Mouse (Mus musculus): ENCODE measurements around the gene Adgrl2.

Adgrl2 gene

DNA sequence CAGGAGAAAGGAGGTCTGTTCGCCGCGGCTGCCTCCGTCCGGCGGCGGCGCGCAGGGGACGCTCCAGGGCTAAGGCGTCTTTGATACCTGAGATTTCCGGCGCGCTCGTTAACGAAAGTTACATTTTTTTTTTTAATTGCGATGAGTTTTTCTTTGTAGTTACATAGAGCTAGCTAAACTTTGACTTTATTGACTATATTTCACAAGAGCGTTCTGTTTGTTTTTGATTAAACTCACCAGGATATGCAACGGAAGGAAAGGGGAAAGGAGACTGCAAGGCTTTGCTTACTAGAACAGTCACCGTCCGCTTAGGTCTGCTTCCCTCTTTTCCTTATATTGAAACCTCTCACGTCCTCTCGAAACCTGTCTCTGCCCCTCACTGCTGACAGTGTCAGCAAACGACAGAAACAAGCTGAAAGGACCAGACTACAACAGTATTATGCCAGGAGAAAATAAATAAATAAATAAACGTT is at the start of gene Adgrl2:
Adgrl2 (minus strand) TSS at position 25 of the 473 bp plus-strand sequence.
- in situ Hi-C loops (cut with MboI; ENCODE audit: unreplicated experiment in 2 of 2) = no loop called here

DNA sequence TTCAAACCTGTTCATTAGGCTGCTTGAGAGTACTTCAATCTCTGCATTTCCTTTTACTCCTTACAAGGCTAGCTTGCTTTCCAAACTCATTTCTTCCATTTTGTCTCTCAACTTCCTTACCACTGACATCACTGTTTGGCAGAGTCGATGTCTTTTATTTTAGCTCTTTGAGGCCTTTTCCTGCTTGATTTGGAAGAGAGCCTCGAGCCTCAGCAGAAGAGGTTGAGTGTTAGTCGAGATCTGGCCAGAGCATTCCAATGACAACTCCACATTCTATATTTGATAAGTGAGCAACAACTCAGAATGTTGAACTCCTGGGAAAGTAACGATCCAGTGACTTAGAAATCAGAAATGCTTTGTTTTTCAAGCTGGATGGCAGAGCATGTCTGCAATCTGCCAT is 48.4 kb upstream of the Adgrl2 start:
- in situ Hi-C loops (cut with MboI; ENCODE audit: unreplicated experiment in 2 of 2) = no loop called here

DNA sequence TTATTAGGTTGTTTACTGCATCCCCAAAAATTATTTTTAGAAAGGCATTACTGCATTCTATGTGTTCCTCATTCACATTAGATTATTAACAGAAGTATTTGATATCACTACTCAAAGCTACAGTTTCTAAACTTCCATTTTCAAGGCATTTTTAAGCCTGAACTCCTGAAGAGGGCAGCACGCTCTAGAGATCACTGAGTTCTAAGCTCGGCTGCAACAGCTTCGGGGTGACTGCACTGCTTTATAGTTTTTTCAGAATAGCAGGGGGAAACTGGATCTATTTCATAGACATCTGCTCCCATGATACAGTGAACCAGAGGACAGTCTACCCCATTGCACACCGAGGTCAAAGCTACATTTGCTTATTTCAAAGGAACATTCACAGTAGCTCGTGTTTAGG is 29.6 kb upstream of the Adgrl2 start:
- in situ Hi-C loops (cut with MboI; ENCODE audit: unreplicated experiment in 2 of 2) = no loop called here

DNA sequence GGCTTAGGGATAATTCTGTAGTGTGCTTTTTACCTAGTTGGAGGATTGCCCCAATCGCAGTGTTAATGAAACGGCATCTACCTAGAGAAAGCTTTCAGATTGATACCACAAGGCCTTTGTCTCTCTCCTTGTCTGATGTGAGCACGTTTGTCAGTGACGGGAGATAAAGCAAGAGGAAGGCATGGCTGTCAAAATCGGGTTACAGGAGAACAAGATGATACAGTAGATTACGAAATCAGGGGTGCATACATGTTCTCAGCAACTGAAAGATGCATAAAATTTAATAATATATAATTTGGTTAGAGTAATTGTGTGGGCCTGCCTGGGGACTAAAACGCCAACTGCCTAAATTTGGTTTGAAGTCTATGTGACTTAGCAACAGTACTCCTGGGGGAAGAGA is 19.0 kb upstream of the Adgrl2 start:
- in situ Hi-C loops (cut with MboI; ENCODE audit: unreplicated experiment in 2 of 2) = no loop called here

DNA sequence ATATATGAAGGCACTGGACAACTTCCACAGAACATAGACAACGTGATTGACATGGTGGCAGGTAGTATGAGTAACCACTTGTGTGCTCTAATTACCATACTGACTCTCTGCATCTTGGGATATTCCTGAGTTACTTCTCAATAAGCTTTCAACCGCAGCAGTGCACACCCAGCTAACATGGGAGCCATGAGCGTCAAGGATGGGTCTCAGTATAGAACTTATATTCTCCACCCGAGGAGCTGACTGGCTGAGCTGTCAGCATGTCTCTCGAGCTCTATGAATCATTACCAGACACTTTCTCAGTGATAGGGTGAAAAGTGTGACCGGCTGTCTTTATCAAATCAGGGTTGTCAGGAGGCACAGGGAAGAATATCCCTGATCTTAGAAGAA is 18.3 kb upstream of the Adgrl2 start:
- in situ Hi-C loops (cut with MboI; ENCODE audit: unreplicated experiment in 2 of 2) = no loop called here

DNA sequence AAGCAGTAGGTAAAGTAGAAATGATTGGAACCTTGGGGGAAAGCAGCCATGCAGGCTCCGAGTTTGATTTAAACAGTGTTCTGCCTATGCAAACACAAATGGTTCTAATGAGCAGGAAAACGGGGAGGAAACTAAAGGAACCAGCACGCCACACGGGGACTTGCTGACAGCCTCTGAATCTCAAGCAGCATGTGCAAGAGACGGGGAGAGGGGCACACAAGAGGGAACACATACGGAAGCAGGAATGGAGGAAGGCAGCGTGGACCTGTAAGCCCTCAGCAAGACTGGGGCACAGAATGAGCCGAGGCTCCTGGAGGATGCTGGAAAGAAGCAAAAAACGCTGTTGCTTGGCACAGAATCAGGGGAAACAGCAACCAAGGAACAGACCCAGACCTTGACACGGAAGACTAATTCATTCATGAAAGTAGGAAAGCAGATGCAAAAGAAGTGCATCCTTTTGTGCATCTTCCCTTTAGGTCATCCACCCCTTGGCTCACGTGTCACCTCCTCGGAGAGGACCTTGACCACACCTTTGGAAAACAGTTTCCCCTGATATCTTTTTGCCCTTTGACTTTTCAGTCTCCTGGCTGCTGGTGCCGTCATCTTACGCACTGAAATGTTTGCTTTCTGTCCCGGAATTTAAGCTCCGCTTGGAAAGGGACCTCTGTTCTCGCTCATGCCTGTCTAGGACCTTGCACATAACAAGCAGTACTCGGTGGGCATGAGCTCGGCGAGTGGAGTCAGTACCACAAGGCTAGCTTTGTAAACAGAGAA is 17.7 kb upstream of the Adgrl2 start:
- in situ Hi-C loops (cut with MboI; ENCODE audit: unreplicated experiment in 2 of 2) = no loop called here

DNA sequence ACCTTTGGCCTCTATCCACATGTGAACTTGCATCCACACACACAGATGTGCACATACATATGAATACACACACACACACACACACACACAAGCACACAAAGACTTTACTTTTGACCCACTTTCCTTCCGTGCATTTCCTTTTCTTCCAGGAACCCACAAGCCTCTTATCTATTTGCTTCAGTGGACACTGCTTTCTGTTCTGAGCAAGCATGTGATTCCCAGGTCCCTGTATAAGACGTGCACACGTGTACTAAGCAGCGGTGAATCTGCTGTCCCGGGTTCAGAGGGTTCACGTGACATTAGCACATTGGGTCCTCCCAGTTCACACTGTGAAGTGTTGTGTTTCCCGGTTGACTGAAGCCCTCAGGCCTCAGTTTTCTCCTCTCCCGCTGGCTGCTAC is 11.0 kb upstream of the Adgrl2 start:
- in situ Hi-C loops (cut with MboI; ENCODE audit: unreplicated experiment in 2 of 2) = no loop called here

DNA sequence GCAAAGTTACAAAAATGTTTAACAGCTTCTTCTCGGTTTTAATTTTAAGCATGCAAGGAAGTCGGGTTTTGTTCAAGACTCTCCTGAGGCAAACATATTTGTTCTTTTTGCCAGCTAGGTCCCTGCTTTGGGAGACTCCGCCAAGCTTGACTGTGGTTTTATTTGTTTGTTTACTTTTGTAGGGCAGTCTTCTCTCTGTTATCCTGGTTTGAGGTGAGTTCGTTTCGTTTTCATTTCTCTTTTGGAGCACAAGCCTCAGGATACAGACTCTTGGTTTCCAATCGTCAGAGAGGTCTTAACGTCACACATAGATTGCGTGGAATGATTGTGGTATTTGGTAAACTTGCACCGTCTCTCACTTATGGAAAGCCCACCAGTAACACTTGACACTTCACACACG is 8.3 kb upstream of the Adgrl2 start:
- in situ Hi-C loops (cut with MboI; ENCODE audit: unreplicated experiment in 2 of 2) = no loop called here

DNA sequence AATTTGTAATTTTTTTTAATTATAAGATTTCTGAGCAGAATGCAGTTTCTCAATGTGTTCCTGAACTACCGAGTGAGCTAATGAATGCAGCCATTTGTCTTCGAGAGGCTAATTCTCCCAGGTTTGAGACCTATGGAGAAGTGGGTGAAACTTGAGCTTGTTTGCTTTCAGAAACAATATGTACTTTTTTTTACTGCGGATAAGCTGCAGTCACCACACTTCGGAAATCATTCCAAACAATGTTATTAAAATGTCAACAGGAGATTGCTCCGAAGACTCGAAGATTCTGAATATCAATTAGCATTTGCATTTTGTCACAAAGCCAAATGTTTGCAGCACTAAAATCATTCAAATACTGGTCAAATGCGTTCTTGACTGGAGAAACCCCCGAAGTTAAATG is 701 bp upstream of the Adgrl2 start:
- in situ Hi-C loops (cut with MboI; ENCODE audit: unreplicated experiment in 2 of 2) = no loop called here

DNA sequence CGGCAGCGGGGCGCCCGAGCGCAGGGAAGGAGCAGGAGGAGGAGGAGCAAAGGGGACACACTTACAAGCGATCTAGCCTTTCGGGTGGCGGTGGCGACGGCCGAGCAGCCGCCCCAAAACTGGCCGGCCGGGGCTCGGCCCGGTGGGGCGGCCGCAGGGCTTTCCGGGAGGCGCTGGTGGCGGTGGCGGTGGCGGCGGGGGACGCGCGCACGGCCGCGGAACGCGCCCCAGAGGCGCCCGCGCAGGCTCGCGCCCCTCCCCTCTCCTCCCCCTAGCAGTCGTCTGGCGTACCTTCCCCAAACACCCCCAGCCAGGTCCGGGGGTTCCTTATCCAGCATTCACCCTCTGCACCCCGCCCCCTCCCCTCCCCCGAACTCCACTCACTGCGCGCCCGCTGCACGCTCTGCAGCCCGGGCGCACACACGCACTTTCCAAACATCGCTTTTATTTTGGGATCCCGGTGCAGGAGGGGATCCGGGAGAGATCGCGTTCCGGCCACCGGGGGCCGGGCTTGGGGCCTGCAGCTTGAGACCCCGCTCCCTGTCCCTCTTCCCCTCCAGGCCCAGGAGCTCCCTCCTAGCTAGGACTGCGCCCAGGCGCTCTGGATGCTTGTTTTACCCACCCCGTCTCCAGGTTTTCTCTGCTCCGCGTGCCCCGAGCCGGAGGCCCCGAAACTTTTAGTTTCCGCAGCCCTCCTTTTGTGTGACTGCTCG is 381 bp downstream of the Adgrl2 start:
- in situ Hi-C loops (cut with MboI; ENCODE audit: unreplicated experiment in 2 of 2) = loop anchor here in 1 of 2 experiments (10.0 kb wide), 4 partner anchors 125 to 745 kb away; no protein-coding TSS in a partner anchor

DNA sequence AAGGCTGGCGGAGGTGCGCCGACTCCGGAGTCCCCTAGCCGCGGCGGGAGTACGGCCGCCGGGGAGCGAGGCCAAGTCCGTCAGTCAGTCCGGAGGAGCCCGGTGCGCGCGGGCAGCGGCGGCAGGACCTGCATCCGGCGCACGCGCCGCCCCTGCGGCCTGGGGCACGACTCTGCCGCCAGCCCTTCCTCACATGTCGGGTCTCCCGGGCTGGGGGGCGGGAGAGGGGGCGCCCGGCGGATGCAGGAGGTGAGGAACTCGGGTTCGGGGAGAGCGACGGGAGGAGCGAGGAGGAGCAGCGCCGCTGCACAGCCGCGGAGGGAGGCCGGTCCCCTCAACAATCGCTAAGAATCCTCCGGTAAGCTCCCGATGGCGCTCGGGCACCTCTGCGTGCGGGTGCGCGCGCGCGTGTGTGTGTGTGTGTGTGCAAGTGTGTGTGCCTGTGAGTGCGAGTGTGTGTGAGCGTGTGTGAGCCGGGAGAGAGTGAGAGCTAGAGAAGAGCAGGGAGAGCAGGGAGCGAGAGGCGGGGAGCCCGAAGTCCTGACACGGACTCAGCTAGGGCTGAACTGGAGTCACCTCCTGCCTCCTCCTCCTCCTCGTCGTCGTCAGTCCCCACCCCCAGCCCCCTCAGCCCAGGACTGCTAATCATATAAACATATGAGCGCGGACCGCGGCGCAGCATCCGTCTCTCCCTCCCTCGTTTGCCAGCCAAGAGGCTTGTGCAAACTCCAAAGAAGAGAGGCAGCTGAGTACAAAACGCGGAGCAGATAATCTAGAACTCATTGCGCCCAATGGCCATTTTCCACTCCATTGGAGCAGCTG is 1.1 kb downstream of the Adgrl2 start:
- in situ Hi-C loops (cut with MboI; ENCODE audit: unreplicated experiment in 2 of 2) = loop anchor here in 1 of 2 experiments (10.0 kb wide), 4 partner anchors 124 to 744 kb away; no protein-coding TSS in a partner anchor

DNA sequence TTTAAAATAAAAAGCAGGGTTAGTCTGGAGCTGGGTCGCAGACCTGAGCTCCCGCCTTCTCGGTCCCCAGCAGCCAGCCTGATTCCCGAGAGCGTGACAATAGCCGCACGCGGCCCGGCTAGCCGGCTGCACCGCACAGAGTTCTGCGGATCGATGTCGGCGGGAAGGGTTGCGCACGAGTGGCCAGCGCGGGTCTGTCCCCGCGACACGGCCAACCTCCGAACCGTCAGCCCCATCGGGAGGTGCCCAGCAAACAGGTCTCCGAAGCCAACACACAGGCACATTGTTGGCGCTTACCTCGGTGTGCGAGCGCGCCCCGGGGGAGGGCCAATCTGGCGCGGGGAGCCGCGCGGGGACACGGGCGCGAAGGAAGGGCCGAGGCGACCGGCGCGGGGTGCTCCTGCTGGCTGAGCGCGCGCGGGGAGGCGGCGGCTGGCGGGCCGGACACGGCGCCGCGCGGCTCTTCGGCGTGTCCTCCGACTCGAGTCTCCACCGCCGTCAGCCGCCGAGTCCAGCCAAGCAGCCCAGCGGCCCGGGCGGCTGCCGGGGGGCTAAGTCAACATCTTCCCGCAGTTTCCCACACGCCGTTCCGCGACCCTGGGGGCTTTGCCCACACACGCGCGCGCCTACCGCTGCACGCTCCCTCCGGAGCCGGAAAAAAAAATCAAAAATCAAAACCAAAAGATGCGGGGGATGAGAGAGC is 1.9 kb downstream of the Adgrl2 start:
- in situ Hi-C loops (cut with MboI; ENCODE audit: unreplicated experiment in 2 of 2) = loop anchor here in 1 of 2 experiments (10.0 kb wide), 4 partner anchors 124 to 744 kb away; no protein-coding TSS in a partner anchor

DNA sequence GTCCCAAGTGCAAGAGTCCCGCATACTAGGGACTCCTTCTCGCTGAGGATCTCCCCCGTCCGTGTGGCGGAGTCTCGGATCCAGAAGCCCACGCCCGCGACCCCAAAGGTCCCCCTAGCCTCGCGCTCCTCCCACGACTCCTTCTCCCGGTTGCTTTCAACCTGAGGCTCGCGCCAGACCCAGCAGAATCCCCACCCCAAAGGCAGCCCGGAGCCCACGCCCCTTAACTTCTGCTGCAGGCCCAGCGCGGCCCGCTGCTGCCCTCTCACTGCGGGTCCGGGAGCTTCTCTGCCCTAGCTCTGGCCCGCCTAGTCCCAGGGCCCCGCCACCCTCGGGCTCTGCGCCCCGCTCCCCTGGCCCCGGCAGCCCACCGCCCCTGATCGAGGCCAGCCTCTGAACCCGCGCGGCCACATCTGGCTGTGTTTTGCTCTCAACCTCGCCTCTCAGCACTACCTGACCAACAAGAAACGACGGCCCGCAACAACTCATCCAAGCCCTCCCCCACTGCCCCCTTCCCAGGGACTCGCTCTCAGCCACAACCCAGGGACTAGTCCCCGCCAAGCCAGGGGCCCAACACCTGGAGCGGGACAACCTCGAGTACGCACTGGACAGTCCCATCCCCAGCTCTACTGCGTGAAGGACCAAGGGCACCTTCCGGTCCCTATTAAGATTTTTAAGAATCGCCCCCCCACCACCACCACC is 2.6 kb downstream of the Adgrl2 start:
- in situ Hi-C loops (cut with MboI; ENCODE audit: unreplicated experiment in 2 of 2) = loop anchor here in 1 of 2 experiments (10.0 kb wide), 4 partner anchors 123 to 743 kb away; no protein-coding TSS in a partner anchor

DNA sequence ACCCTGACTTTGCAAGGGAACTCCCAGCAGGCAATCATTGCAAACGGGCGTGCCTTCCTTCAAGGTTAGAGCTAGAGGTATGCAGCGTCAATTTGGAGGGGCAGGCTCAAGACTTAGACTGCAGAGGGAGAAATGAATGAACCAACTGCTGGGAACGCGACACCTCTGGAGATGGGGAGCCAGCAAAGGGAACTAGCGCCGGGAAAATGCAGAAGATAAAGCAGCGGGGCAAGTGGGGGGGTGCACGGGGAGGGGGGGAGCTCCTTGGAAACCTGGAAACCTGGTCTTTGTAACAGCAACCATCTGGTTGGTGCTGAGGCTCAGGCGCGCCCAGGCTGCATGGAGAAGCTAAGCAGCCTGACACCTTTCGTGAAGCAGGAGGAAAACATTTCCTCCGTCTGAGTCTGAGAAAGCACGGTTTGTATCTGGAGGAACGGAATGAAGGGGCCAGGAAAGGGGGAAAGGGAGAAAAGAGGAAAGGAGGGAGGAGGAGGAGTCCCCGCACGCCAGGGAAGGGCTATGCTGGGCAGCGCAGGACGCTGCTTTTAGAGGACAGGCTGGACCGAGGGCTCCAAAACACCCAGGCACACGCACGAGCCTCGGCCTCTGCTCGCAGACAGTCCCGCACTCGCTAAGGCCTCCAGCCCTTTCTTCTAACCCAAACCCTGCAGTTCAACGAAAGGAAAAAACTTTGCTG is 3.3 kb downstream of the Adgrl2 start:
- in situ Hi-C loops (cut with MboI; ENCODE audit: unreplicated experiment in 2 of 2) = loop anchor here in 1 of 2 experiments (10.0 kb wide), 4 partner anchors 122 to 742 kb away; no protein-coding TSS in a partner anchor

DNA sequence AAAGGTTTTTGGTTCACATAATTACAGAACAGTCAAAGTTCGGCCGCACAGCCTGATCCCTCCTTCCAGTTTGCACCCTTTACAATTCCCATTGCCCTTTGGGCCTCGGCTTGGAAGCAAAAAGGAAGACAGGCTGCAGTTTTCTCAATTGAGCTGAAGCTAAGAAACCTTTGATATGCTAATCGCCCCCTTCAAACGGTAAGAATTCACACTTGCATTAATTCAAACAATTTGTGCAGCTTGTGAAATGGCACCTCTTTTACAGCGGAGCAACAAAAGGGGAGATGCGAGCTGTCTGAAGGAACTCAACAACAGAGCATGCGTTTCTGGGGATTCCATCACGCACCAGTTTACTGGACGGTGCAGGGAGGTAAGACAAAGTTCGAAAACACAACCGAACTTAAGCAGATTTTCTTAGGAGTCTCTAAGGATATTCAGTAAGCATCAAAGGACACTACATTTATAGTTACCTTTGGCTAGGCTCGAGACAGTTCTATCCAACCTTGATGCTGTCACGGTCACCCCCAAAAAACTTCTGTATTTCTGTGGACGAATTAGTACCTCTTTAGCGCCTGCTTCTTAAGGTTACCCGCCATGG is 4.0 kb downstream of the Adgrl2 start:
- in situ Hi-C loops (cut with MboI; ENCODE audit: unreplicated experiment in 2 of 2) = loop anchor here in 1 of 2 experiments (10.0 kb wide), 4 partner anchors 122 to 742 kb away; no protein-coding TSS in a partner anchor

DNA sequence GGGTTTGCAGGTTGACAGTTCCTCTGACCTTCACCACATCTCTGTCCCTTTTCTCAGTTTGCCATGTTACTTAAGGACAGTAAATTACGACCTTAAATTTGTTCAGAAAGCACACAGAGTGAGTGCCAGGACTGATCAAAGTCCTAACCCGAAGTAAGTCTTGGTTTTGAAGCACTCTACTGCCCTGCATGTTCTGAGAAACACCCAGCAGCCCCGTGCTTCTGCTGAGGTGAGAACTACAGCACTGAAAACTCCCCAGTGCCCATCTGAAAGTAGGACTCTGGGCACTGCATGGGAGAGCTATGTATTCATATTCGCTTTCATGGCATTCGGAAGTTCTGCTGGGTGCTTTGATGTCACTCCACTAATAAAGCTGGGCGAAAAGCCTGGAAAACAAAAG is 6.0 kb downstream of the Adgrl2 start:
- in situ Hi-C loops (cut with MboI; ENCODE audit: unreplicated experiment in 2 of 2) = loop anchor here in 1 of 2 experiments (10.0 kb wide), 4 partner anchors 120 to 740 kb away; no protein-coding TSS in a partner anchor

DNA sequence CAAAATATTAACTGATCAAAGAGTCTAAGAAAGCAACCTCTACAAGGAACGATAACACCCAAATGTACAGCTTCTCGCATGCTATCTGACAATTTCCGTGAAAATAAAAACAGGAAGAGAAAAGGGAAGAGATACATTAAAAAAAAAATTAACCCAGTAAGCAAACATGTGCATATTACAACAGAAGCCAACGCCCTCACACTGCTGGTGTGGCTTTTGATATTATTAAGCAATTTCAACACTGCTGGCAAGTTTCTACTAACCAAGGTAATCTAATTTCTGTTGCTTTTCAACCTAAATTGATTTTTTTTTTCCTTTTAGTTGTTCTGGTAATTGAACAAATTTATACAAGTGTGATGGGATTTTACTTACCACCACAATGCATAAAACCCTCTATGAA is 8.0 kb downstream of the Adgrl2 start:
- in situ Hi-C loops (cut with MboI; ENCODE audit: unreplicated experiment in 2 of 2) = loop anchor here in 1 of 2 experiments (10.0 kb wide), 4 partner anchors 118 to 738 kb away; no protein-coding TSS in a partner anchor

DNA sequence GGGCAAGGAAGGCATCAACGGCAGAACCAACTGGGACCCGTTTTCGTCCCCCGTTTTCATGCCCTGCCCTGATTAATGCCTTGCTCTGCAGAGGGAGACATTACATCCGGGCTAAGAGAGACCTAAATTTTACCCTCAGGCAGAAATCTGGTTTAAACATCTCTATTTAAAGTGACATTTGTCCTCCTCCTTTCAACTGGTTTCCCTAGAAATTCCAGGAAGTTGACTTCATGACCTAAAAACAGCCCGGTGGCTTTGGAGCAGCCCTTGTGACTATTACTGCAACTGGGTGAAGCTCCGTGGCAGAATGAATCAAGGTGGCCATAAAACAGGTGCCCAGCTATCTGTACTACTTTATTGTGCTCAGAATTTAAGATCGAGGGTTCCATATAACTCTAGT is 8.6 kb downstream of the Adgrl2 start:
- in situ Hi-C loops (cut with MboI; ENCODE audit: unreplicated experiment in 2 of 2) = loop anchor here in 1 of 2 experiments (10.0 kb wide), 4 partner anchors 117 to 737 kb away; no protein-coding TSS in a partner anchor
